Mouse (Mus musculus) hindbrain, embryonic 11.5 days (tissue): Measurements from ENCODE around the gene Paqr5. TPM values are rescaled to one million over a fixed set of nuclear protein-coding genes. Genes with fewer than 3 reads are reported as not detected.

Source experiments
- ATAC-seq: fragments of 200-750 bp; cut with Nextera tagmentation; 2 replicates; pipeline ENCODE4 v1.8.0; 2017; ENCODE audit warnings: mild to moderate bottlenecking, moderate TSS enrichment, moderate library complexity; ENCODE audit not compliant: low FRiP score
- DNase-seq: peaks from one replicate; pipeline ENCODE4 v3.0.0-alpha.2; 2015; ENCODE audit warnings: low spot score
- H3K27ac ChIP-seq: fragments of 300-500 bp; sonication (generic); 2 replicates; pipeline ENCODE4 v1.5.1; 2014; ENCODE audit warnings: mild to moderate bottlenecking, low read depth, low read length
- H3K27me3 ChIP-seq: fragments of 300-500 bp; sonication (generic); 2 replicates; pipeline ENCODE4 v1.6.1; 2014; ENCODE audit warnings: mild to moderate bottlenecking, low read length, moderate library complexity, mixed read lengths; ENCODE audit not compliant: control insufficient read depth, insufficient read depth
- H3K36me3 ChIP-seq: fragments of 300-500 bp; sonication (generic); 2 replicates; pipeline ENCODE4 v1.6.1; 2014; ENCODE audit warnings: mild to moderate bottlenecking, low read length, moderate library complexity, mixed read lengths; ENCODE audit not compliant: control insufficient read depth, insufficient read depth
- H3K4me1 ChIP-seq: fragments of 300-500 bp; sonication (generic); replicated peaks from 2 replicates; pipeline ENCODE4 v1.6.1; 2014; ENCODE audit warnings: low read length, mixed read lengths; ENCODE audit not compliant: control insufficient read depth, insufficient read depth
- H3K4me2 ChIP-seq: fragments of 300-500 bp; sonication (generic); replicated peaks from 2 replicates; pipeline ENCODE4 v1.6.1; 2014; ENCODE audit warnings: mild to moderate bottlenecking, low read depth, low read length
- H3K4me3 ChIP-seq: fragments of 300-500 bp; sonication (generic); 2 replicates; pipeline ENCODE4 v1.5.1; 2014; ENCODE audit warnings: low read depth, low read length
- H3K9ac ChIP-seq: fragments of 300-500 bp; sonication (generic); 2 replicates; pipeline ENCODE4 v1.6.1; 2014; ENCODE audit warnings: low read depth, low read length
- H3K9me3 ChIP-seq: fragments of 300-500 bp; sonication (generic); 2 replicates; pipeline ENCODE4 v1.6.1; 2016; ENCODE audit warnings: low read length; ENCODE audit not compliant: control insufficient read depth
- WGBS: fragments of 180-500 bp; shearing (Covaris S2); extraction: QIAGEN DNeasy Blood & Tissue Kit; methylation state at CpG from one replicate; pipeline ENCODE4 v1.1.7; 2014; 5-methylcytosine and 5-hydroxymethylcytosine counted together
- polyA plus RNA-seq: library from polyadenylated mRNA; unstranded; fragments of >200 nt; fragmentation: Nextera tagmentation; extraction: Ambion mirVana; gene quantifications from 2 replicates; pipeline ENCODE4 v1.2.1, GENCODE M21; 2014

Paqr5 gene
- polyA plus RNA-seq, 1 experiment from 2014 or later, result 1.3 TPM

GRCm38 (mm10) chr9:61997860-61998259, 28.8 kb downstream of the Paqr5 start:
- no peaks in the 10 kb centered on the region for H3K27me3 ChIP-seq
- H3K4me3 ChIP-seq, result no peak overlapping the region
- 75% methylated on average over 6 of the region's 6 CpGs for whole genome bisulfite sequencing
- no peak for DNase-seq
- no peaks in the 10 kb centered on the region for H3K9me3 ChIP-seq
- H3K9ac ChIP-seq, result no peak overlapping the region
- ATAC-seq, result no peak
- H3K27ac ChIP-seq, result no peak overlapping the region
- no peak overlapping the region for H3K4me2 ChIP-seq
- H3K36me3 ChIP-seq, result no peaks in the 10 kb centered on the region
- H3K4me1 ChIP-seq, result no peaks in the 10 kb centered on the region

GRCm38 (mm10) chr9:61991158-61991557, 35.5 kb downstream of the Paqr5 start:
- whole genome bisulfite sequencing, result 67% methylated on average over 4 of the region's 4 CpGs

GRCm38 (mm10) chr9:61990738-61991137, 35.9 kb downstream of the Paqr5 start:
- DNase-seq (no peak), ATAC-seq (no peak)
- no peaks in the 10 kb centered on the region for H3K36me3 ChIP-seq
- H3K4me2 ChIP-seq, result no peak overlapping the region
- H3K27ac ChIP-seq, result no peak overlapping the region
- H3K4me1 ChIP-seq, result no peaks in the 10 kb centered on the region
- H3K9me3 ChIP-seq, result no peaks in the 10 kb centered on the region
- WGBS, result 49% methylated on average over 3 of the region's 3 CpGs
- H3K4me3 ChIP-seq, result no peak overlapping the region
- H3K9ac ChIP-seq, result no peak overlapping the region
- no peaks in the 10 kb centered on the region for H3K27me3 ChIP-seq

More at GRCm38 (mm10) chr9:61991158-61991557, 35.5 kb downstream of the Paqr5 start:
- ATAC-seq, result no peak
- DNase-seq, result no peak
- no peaks in the 10 kb centered on the region for H3K4me1 ChIP-seq
- no peak overlapping the region for H3K27ac ChIP-seq
- H3K27me3 ChIP-seq, result no peaks in the 10 kb centered on the region
- H3K9ac ChIP-seq, result no peak overlapping the region
- no peaks in the 10 kb centered on the region for H3K36me3 ChIP-seq
- no peaks in the 10 kb centered on the region for H3K9me3 ChIP-seq
- no peak overlapping the region for H3K4me2 ChIP-seq
- H3K4me3 ChIP-seq, result no peak overlapping the region

GRCm38 (mm10) chr9:61986055-61986454, 40.6 kb downstream of the Paqr5 start:
- DNase-seq (no peak), ATAC-seq (no peak)
- H3K4me1 ChIP-seq, result no peaks in the 10 kb centered on the region
- H3K4me2 ChIP-seq, result no peak overlapping the region
- no peaks in the 10 kb centered on the region for H3K27me3 ChIP-seq
- H3K4me3 ChIP-seq, result no peak overlapping the region
- no peak overlapping the region for H3K27ac ChIP-seq
- no peaks in the 10 kb centered on the region for H3K9me3 ChIP-seq
- 82% methylated on average over 7 of the region's 7 CpGs for WGBS
- no peaks in the 10 kb centered on the region for H3K36me3 ChIP-seq
- no peak overlapping the region for H3K9ac ChIP-seq

GRCm38 (mm10) chr9:61985183-61985863, 41.3 kb downstream of the Paqr5 start:
- 64% methylated on average over 11 of the region's 11 CpGs for WGBS
- H3K4me2 ChIP-seq, result no peak overlapping the region
- H3K9me3 ChIP-seq, result no peaks in the 10 kb centered on the region
- H3K27me3 ChIP-seq, result no peaks in the 10 kb centered on the region
- no peak overlapping the region for H3K4me3 ChIP-seq
- no peaks in the 10 kb centered on the region for H3K36me3 ChIP-seq
- ATAC-seq (no peak), DNase-seq (peak; percentile 60)
- no peak overlapping the region for H3K27ac ChIP-seq
- no peak overlapping the region for H3K9ac ChIP-seq
- H3K4me1 ChIP-seq, result no peaks in the 10 kb centered on the region

- Histone ChIP-seq H3K27ac (no peak overlapping the region), H3K9me3 (no peaks in the 10 kb centered on the region), H3K4me2 (no peak overlapping the region), H3K9ac (no peak overlapping the region), H3K4me1 (no peaks in the 10 kb centered on the region), H3K27me3 (no peaks in the 10 kb centered on the region), H3K4me3 (no peak overlapping the region), H3K36me3 (no peaks in the 10 kb centered on the region)
- DNase-seq (no peak), ATAC-seq (no peak)
- WGBS, result 86% methylated on average over 7 of the region's 7 CpGs
These were observed 43.6 kb downstream of the Paqr5 start for GRCm38 (mm10) chr9:61982940-61983620.

- Histone ChIP-seq H3K9ac (no peak overlapping the region), H3K4me3 (no peak overlapping the region), H3K9me3 (no peaks in the 10 kb centered on the region), H3K36me3 (no peaks in the 10 kb centered on the region), H3K4me2 (no peak overlapping the region), H3K27ac (no peak overlapping the region), H3K27me3 (no peaks in the 10 kb centered on the region), H3K4me1 (no peaks in the 10 kb centered on the region)
- DNase-seq (no peak), ATAC-seq (no peak)
- WGBS, result 91% methylated on average over 5 of the region's 5 CpGs
These were observed 44.8 kb downstream of the Paqr5 start for GRCm38 (mm10) chr9:61981876-61982275.

- Histone ChIP-seq H3K9ac (no peak overlapping the region), H3K4me1 (no peaks in the 10 kb centered on the region), H3K27me3 (no peaks in the 10 kb centered on the region), H3K36me3 (no peaks in the 10 kb centered on the region), H3K27ac (no peak overlapping the region), H3K4me2 (no peak overlapping the region), H3K4me3 (no peak overlapping the region), H3K9me3 (no peaks in the 10 kb centered on the region)
- ATAC-seq, result no peak
- WGBS, result 91% methylated on average over 2 of the region's 2 CpGs
- DNase-seq, result no peak
These were observed 46.7 kb downstream of the Paqr5 start for GRCm38 (mm10) chr9:61979983-61980382.
